Mouse (Mus musculus) lung, embryonic 14.5 days (tissue): ENCODE results near the gene Ptgs2. TPM values are rescaled to one million over a fixed set of nuclear protein-coding genes. Genes with fewer than 3 reads are reported as not detected.

Source experiments
- ATAC-seq: fragments of 200-750 bp; cut with Nextera tagmentation; 2 replicates; pipeline ENCODE4 v1.8.0; 2017; ENCODE audit warnings: mild to moderate bottlenecking, moderate TSS enrichment, moderate library complexity; ENCODE audit not compliant: insufficient read depth
- DNase-seq: peaks from one replicate; pipeline ENCODE4 v3.0.0-alpha.2; 2015
- H3K27ac ChIP-seq: fragments of 300-500 bp; sonication (generic); 2 replicates; pipeline ENCODE4 v1.5.1; 2014; ENCODE audit warnings: low read depth, mild to moderate bottlenecking, moderate library complexity
- H3K27me3 ChIP-seq: fragments of 300-500 bp; sonication (generic); 2 replicates; pipeline ENCODE4 v1.6.1; 2014; ENCODE audit warnings: low read length, control low read depth; ENCODE audit not compliant: insufficient read depth
- H3K36me3 ChIP-seq: fragments of 300-500 bp; sonication (generic); 2 replicates; pipeline ENCODE4 v1.6.1; 2014; ENCODE audit warnings: control low read depth; ENCODE audit not compliant: insufficient read depth
- H3K4me1 ChIP-seq: fragments of 300-500 bp; sonication (generic); 2 replicates; pipeline ENCODE4 v1.6.1; 2014; ENCODE audit warnings: antibody characterized with exemption, control low read depth; ENCODE audit not compliant: insufficient read depth
- H3K4me2 ChIP-seq: fragments of 300-500 bp; sonication (generic); 2 replicates; pipeline ENCODE4 v1.6.1; 2014; ENCODE audit warnings: mild to moderate bottlenecking
- H3K4me3 ChIP-seq: fragments of 300-500 bp; sonication (generic); 2 replicates; pipeline ENCODE4 v1.5.1; 2014; ENCODE audit warnings: low read depth, low read length
- H3K9ac ChIP-seq: fragments of 300-500 bp; sonication (generic); 2 replicates; pipeline ENCODE4 v1.6.1; 2014
- H3K9me3 ChIP-seq: fragments of 300-500 bp; sonication (generic); 2 replicates; pipeline ENCODE4 v1.6.1; 2016; ENCODE audit warnings: low read depth, low read length, control low read depth
- CTCF ChIP-seq: IDR thresholded peaks from 2 replicates; pipeline ENCODE4 v1.5.1; 2016; ENCODE audit warnings: antibody characterized with exemption, low read depth
- WGBS: fragments of 180-500 bp; shearing (Covaris S2); extraction: QIAGEN DNeasy Blood & Tissue Kit; methylation state at CpG from one replicate; pipeline ENCODE4 v1.1.7; 2014; 5-methylcytosine and 5-hydroxymethylcytosine counted together
- microRNA-seq: library from miRNA; unstranded; fragments of <30 nt; microRNA quantifications from one replicate; pipeline ENCODE4, GENCODE M21; 2016; ENCODE audit warnings: borderline number of aligned reads
- polyA plus RNA-seq: library from polyadenylated mRNA; unstranded; fragments of >200 nt; fragmentation: Nextera tagmentation; extraction: Ambion mirVana; gene quantifications from 2 replicates; pipeline ENCODE4 v1.2.1, GENCODE M21; 2014

The Ptgs2 gene
- polyA plus RNA-seq, 1 experiment from 2014 or later, result 0.09 TPM

- ATAC-seq, result no peak
- WGBS, result 83% methylated on average over 8 of the region's 8 CpGs
- no peaks in the 10 kb centered on the region for H3K27me3 ChIP-seq
Observed at GRCm38 (mm10) chr1:150145049-150145448, 45.2 kb downstream of the Ptgs2 start.

DNA sequence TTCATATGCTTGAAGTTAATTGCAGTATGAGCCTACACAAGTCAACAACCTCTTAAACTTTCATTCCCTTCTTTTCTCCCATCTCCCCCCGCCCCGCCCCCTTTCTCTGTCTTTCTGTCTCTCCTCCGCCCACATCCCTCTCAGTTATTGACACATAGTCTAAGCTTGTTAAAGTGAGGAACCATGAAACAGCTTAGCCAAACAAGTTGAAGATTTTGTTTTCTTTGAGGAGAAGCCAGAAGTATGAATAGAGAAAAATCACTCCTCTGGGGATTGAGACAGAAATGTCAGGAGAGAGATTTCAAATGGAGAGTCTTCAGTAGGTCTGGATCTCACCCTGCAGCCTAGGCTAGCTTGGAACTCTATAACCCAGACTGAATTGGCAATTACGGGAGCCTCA lies 47.4 kb downstream of the Ptgs2 start:
- H3K27ac ChIP-seq, result no peak overlapping the region
- no peak for DNase-seq
- 72% methylated on average over 4 of the region's 4 CpGs for WGBS
- no peak overlapping the region for H3K4me2 ChIP-seq
- H3K27me3 ChIP-seq, result no peaks in the 10 kb centered on the region
- no peak overlapping the region for H3K9ac ChIP-seq
- TF ChIP-seq CTCF, result no peak
- H3K9me3 ChIP-seq, result no peaks in the 10 kb centered on the region
- no peaks in the 10 kb centered on the region for H3K36me3 ChIP-seq
- H3K4me1 ChIP-seq, result no peaks in the 10 kb centered on the region
- H3K4me3 ChIP-seq, result no peak overlapping the region
- no peak for ATAC-seq

More at GRCm38 (mm10) chr1:150145049-150145448, 45.2 kb downstream of the Ptgs2 start:
- no peak for TF ChIP-seq CTCF
- no peaks in the 10 kb centered on the region for H3K36me3 ChIP-seq
- H3K4me3 ChIP-seq, result no peak overlapping the region
- H3K27ac ChIP-seq, result no peak overlapping the region
- no peaks in the 10 kb centered on the region for H3K9me3 ChIP-seq
- DNase-seq, result no peak
- no peak overlapping the region for H3K4me2 ChIP-seq
- H3K9ac ChIP-seq, result no peak overlapping the region
- H3K4me1 ChIP-seq, result no peaks in the 10 kb centered on the region

DNA sequence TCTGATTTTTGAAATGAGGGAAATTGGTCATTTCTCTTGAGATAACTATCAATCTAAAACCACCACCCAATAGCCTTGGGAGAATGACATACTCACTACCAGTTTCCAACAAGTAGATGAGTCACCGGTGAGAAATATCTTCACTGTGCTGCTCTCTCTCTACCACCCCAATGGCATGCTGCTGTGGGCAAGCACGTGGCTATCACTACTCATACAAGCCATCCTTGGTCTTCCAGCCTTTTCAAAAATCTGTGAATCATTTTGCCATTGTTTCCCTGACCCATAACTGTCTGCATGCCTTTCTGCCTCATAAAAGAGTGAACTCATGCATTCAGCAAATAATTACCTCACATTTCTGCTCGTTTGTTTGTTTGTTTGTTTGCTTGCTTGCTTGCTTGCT lies 51.6 kb downstream of the Ptgs2 start:
- TF ChIP-seq CTCF, result no peak
- no peak for DNase-seq
- no peaks in the 10 kb centered on the region for H3K36me3 ChIP-seq
- no peak overlapping the region for H3K27ac ChIP-seq
- no peak for ATAC-seq
- H3K4me1 ChIP-seq, result no peaks in the 10 kb centered on the region
- H3K9ac ChIP-seq, result no peak overlapping the region
- no peak overlapping the region for H3K4me2 ChIP-seq
- 67% methylated on average over 3 of the region's 3 CpGs for WGBS
- H3K9me3 ChIP-seq, result no peaks in the 10 kb centered on the region
- H3K27me3 ChIP-seq, result no peaks in the 10 kb centered on the region
- no peak overlapping the region for H3K4me3 ChIP-seq

Small RNA genes lying within 50 kb of the gene (microRNA-seq; reads per million reads assigned to microRNA genes)
- not detected for gene Gm44329

Other genes starting within 250 kb of the Ptgs2 start
- gene Pla2g4a, start 138.7 kb upstream of the Ptgs2 start, polyA plus RNA-seq, result 11.7 and 12.2 TPM in 2 replicates
- gene Pdc, start 219.4 kb downstream of the Ptgs2 start, polyA plus RNA-seq, result not detected in 2 replicates